Comparison of ENCODE assay signal across 16 mouse cellular contexts in the genomic region with DNA sequence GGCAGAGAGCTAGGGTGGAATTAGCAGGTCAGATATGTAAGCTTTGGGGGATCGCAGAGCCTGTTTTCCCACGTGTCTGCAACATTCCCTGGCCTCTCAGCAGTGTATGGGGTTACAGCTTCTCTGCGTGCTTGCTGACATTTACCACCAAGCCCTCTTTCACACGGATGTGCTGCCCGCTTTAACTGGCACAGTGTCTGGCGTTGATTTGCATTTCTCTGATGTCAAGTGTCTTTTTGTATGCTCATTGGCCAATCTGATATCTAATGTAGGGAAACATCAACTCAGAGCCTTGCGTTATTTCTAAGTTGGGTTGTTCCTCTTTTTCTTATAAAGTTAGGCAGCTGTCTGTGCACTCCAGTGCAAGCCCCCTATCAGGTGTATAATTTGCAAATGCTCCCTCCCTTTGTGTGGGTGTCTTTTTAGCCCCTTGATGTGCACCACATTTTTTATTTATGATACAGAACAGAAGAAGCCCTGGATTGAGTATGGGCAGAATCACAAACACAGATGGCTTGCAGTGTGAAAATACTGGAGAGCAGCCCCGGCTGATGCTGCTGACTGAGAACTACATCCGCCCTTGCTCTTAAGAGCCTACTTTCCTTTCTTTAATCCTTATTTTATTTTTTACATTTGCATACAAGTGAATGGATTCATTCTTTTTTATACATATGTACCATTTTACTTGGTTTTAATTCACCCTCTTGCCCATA.
DNase-seq lines count a peak whose midpoint lies in the region; ATAC-seq lines count a peak whose summit lies in the region.
"Had no signal": no experiment of that assay in that cellular context is flagged by ENCODE, and none has a peak within 500 bp of the region (broad histone marks: within the 10 kb centered on the region; RNA-seq: fewer than 3 reads in every experiment).

No protein-coding gene starts in this region.

- H3K27ac ChIP-seq in midbrain, embryonic 13.5 days, result peak overlapping the region; percentile 78
- H3K27ac ChIP-seq in midbrain, embryonic 11.5 days (ENCODE audit: low read depth, low read length), result no peak overlapping the region
- peak overlapping the region; percentile 40; the same call in 1 of the 2 replicates for H3K27ac ChIP-seq in forebrain, embryonic 14.5 days (ENCODE audit: low read depth, low read length)
- peak overlapping the region; percentile 68 for H3K27ac ChIP-seq in hindbrain, embryonic 14.5 days
- peak overlapping the region; percentile 75 for H3K27ac ChIP-seq in neural tube, embryonic 13.5 days (replicated peaks)
- H3K27ac ChIP-seq: heart, embryonic 13.5 days; liver, embryonic 12.5 days had no signal

- intact Hi-C loops in gastrocnemius, postnatal 14 days (cut with DNase I; ENCODE audit: low total_unique reads), result no loop called here

- H3K27me3 ChIP-seq in midbrain, embryonic 13.5 days, result no peaks in the 10 kb centered on the region
- H3K27me3 ChIP-seq in midbrain, embryonic 11.5 days (ENCODE audit: control insufficient read depth, insufficient read depth, low read length), result no peaks in the 10 kb centered on the region
- no peaks in the 10 kb centered on the region for H3K27me3 ChIP-seq in forebrain, embryonic 14.5 days (replicated peaks; ENCODE audit: control insufficient read depth, insufficient read depth, low read length)
- H3K27me3 ChIP-seq in hindbrain, embryonic 14.5 days (ENCODE audit: control insufficient read depth, insufficient read depth, low read length), result no peaks in the 10 kb centered on the region
- no peaks in the 10 kb centered on the region for H3K27me3 ChIP-seq in neural tube, embryonic 13.5 days
- H3K27me3 ChIP-seq: heart, embryonic 13.5 days; liver, embryonic 12.5 days had no signal

- 44% methylated on average over 9 of the region's 9 CpGs for WGBS in midbrain, embryonic 13.5 days
- whole genome bisulfite sequencing in midbrain, embryonic 11.5 days, result 81% methylated on average over 9 of the region's 9 CpGs
- 32% methylated on average over 9 of the region's 9 CpGs for WGBS in forebrain, embryonic 14.5 days
- 43% methylated on average over 9 of the region's 9 CpGs for WGBS in hindbrain, embryonic 14.5 days
- WGBS in neural tube, embryonic 13.5 days, result 50% methylated on average over 9 of the region's 9 CpGs

- no peak overlapping the region for H3K4me3 ChIP-seq in midbrain, embryonic 13.5 days (replicated peaks)
- H3K4me3 ChIP-seq in midbrain, embryonic 11.5 days (ENCODE audit: low read depth, low read length), result no peak overlapping the region
- H3K4me3 ChIP-seq in forebrain, embryonic 14.5 days (ENCODE audit: low read depth, low read length), result no peak overlapping the region
- no peak overlapping the region for H3K4me3 ChIP-seq in hindbrain, embryonic 14.5 days (replicated peaks; ENCODE audit: low read length)
- H3K4me3 ChIP-seq in neural tube, embryonic 13.5 days, result no peak overlapping the region
- H3K4me3 ChIP-seq: heart, embryonic 13.5 days; liver, embryonic 12.5 days had no signal

- H3K4me1 ChIP-seq in midbrain, embryonic 13.5 days (replicated peaks), result peaks cover 25% of the 10 kb centered on the region
- H3K4me1 ChIP-seq in midbrain, embryonic 11.5 days (ENCODE audit: control insufficient read depth, insufficient read depth, low read length), result no peaks in the 10 kb centered on the region
- peaks cover 12% of the 10 kb centered on the region for H3K4me1 ChIP-seq in forebrain, embryonic 14.5 days (ENCODE audit: control insufficient read depth, insufficient read depth, low read length)
- H3K4me1 ChIP-seq in hindbrain, embryonic 14.5 days (replicated peaks; ENCODE audit: control insufficient read depth, insufficient read depth, low read length), result peaks cover 13% of the 10 kb centered on the region; the same call in 1 of the 2 replicates
- peaks cover 20% of the 10 kb centered on the region for H3K4me1 ChIP-seq in neural tube, embryonic 13.5 days (replicated peaks)
- H3K4me1 ChIP-seq: heart, embryonic 13.5 days; liver, embryonic 12.5 days had no signal

- no peak overlapping the region for H3K4me2 ChIP-seq in midbrain, embryonic 13.5 days (replicated peaks)
- no peak overlapping the region for H3K4me2 ChIP-seq in midbrain, embryonic 11.5 days
- peak overlapping the region; percentile 17; the same call in 1 of the 2 replicates for H3K4me2 ChIP-seq in forebrain, embryonic 14.5 days (ENCODE audit: low read length)
- no peak overlapping the region for H3K4me2 ChIP-seq in hindbrain, embryonic 14.5 days (replicated peaks)
- no peak overlapping the region for H3K4me2 ChIP-seq in neural tube, embryonic 13.5 days
- H3K4me2 ChIP-seq: heart, embryonic 13.5 days; liver, embryonic 12.5 days had no signal

- H3K9me3 ChIP-seq in midbrain, embryonic 13.5 days, result no peaks in the 10 kb centered on the region
- no peaks in the 10 kb centered on the region for H3K9me3 ChIP-seq in midbrain, embryonic 11.5 days (ENCODE audit: control insufficient read depth, low read length)
- no peaks in the 10 kb centered on the region for H3K9me3 ChIP-seq in forebrain, embryonic 14.5 days (replicated peaks; ENCODE audit: control insufficient read depth, low read length)
- no peaks in the 10 kb centered on the region for H3K9me3 ChIP-seq in hindbrain, embryonic 14.5 days (ENCODE audit: control insufficient read depth, low read length)
- H3K9me3 ChIP-seq in neural tube, embryonic 13.5 days, result no peaks in the 10 kb centered on the region
- H3K9me3 ChIP-seq: heart, embryonic 13.5 days; liver, embryonic 12.5 days had no signal

- H3K9ac ChIP-seq in midbrain, embryonic 13.5 days (replicated peaks), result no peak overlapping the region
- no peak overlapping the region for H3K9ac ChIP-seq in midbrain, embryonic 11.5 days (ENCODE audit: low read length)
- no peak overlapping the region for H3K9ac ChIP-seq in forebrain, embryonic 14.5 days (ENCODE audit: low read length)
- no peak overlapping the region for H3K9ac ChIP-seq in hindbrain, embryonic 14.5 days
- H3K9ac ChIP-seq in neural tube, embryonic 13.5 days, result no peak overlapping the region; the same call in 1 of the 2 replicates
- H3K9ac ChIP-seq: heart, embryonic 13.5 days; liver, embryonic 12.5 days had no signal

- no peak for DNase-seq in midbrain, embryonic 11.5 days (ENCODE audit: low spot score, missing footprints)
- peak; percentile 44 for DNase-seq in forebrain, embryonic 14.5 days (ENCODE audit: low spot score)
- DNase-seq in hindbrain, embryonic 14.5 days (ENCODE audit: low spot score), result peak; percentile 53
- no peak for DNase-seq in gastrocnemius, postnatal 14 days
- DNase-seq in adrenal gland, adult 18-20 months (ENCODE audit: low spot score in 2 of 2), result no peak
- DNase-seq: cerebellum, adult 18-20 months; gastrocnemius, postnatal 10 days; kidney, postnatal 36 days; left cerebral cortex, postnatal 4 days; thymus, postnatal 36 days had no signal

- H3K36me3 ChIP-seq in midbrain, embryonic 13.5 days, result no peaks in the 10 kb centered on the region
- no peaks in the 10 kb centered on the region for H3K36me3 ChIP-seq in midbrain, embryonic 11.5 days (ENCODE audit: control insufficient read depth, insufficient read depth, low read length)
- no peaks in the 10 kb centered on the region for H3K36me3 ChIP-seq in forebrain, embryonic 14.5 days (ENCODE audit: control insufficient read depth, insufficient read depth, low read length)
- H3K36me3 ChIP-seq in hindbrain, embryonic 14.5 days (replicated peaks; ENCODE audit: control insufficient read depth, insufficient read depth), result no peaks in the 10 kb centered on the region
- no peaks in the 10 kb centered on the region for H3K36me3 ChIP-seq in neural tube, embryonic 13.5 days
- H3K36me3 ChIP-seq: heart, embryonic 13.5 days; liver, embryonic 12.5 days had no signal

- ATAC-seq in midbrain, embryonic 13.5 days, result peak; percentile 79
- no peak for ATAC-seq in midbrain, embryonic 11.5 days (ENCODE audit: low FRiP score)
- peak; percentile 51; the same call in 1 of the 2 replicates for ATAC-seq in forebrain, embryonic 14.5 days
- peak; percentile 61; the same call in 1 of the 2 replicates for ATAC-seq in hindbrain, embryonic 14.5 days (ENCODE audit: low FRiP score)
- no peak for ATAC-seq in neural tube, embryonic 13.5 days (ENCODE audit: low read depth)
- ATAC-seq: inflammation-experienced regulatory T-cells, adult 6 months; liver, embryonic 12.5 days; lung, postnatal 0 days had no signal

Comparison
In these comparisons a context has a peak if more than half of its experiments do, and no peak if none do; other contexts are left out.
1. ATAC-seq: peak in midbrain, embryonic 13.5 days (single experiment), forebrain, embryonic 14.5 days (single experiment) and hindbrain, embryonic 14.5 days (single experiment); none in midbrain, embryonic 11.5 days (single experiment) and neural tube, embryonic 13.5 days (single experiment).
2. DNase-seq: peak in forebrain, embryonic 14.5 days (single experiment) and hindbrain, embryonic 14.5 days (single experiment); none in midbrain, embryonic 11.5 days (single experiment), gastrocnemius, postnatal 14 days (single experiment) and adrenal gland, adult 18-20 months (0 of 2).